Mouse (Mus musculus): ENCODE results near the gene St3gal4. TPM values are rescaled to one million over a fixed set of nuclear protein-coding genes. Genes with fewer than 3 reads are reported as not detected.

The St3gal4 gene
- polyA plus RNA-seq, 1 experiment from 2014 or later = 31.0 TPM

DNA sequence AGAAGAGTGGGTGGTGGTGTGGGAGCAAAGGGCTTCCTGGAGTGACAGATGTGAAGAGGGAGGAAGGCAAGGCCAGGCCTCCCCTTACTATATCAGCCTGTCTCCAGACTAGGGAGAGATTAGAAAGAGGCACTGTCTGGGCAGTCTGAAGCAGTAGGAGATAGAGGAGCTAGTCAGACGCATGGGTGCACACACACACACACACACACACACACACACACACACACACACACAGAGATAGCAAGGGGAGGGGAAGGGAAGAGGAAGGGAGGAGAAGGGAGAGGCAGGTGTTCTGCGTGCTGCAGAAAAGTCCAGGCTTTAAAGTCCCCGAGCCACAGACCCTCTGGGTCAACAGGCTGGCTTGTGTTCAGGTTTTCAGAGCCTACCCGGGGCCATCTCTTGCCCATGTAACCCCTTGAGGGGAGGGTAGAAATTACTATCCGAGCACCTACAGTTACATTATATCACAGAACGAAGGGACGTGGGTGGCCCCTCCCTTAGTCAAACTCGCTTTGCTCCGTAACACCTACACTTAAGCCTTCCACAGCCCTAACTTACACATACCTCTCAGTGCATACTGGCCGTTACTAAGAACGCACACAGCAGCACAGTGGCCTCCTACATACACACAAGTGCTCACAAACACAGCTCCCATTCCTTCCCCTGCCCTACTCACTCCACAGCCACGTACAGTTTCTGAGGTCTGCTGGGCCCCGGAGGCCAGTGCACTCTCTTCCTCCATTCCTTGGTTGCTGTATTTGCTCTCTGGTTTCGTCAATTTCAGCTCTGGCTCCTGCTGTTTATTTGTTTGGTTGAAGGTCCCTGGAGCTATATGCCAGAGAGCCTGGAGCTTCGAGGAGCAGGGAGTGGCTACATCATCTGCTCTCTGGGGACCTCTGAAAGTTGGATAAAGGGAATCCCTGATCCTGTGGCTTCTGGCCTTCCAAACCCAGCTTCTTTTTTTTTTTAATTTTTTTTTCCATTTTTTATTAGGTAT, 12.9 kb downstream of the St3gal4 start:
- Histone ChIP-seq H3K9ac (ENCODE audit: low read depth, low read length) (no peak overlapping the region), H3K36me3 (ENCODE audit: control insufficient read depth, insufficient read depth, low read length) (no peaks in the 10 kb centered on the region), H3K27me3 (replicated peaks; ENCODE audit: control insufficient read depth, insufficient read depth, low read length) (no peaks in the 10 kb centered on the region), H3K4me1 (ENCODE audit: control insufficient read depth, insufficient read depth, low read length) (peaks cover 37% of the 10 kb centered on the region), H3K27ac (replicated peaks; ENCODE audit: low read depth, low read length) (peak overlapping the region; percentile 39; the same call in 1 of the 2 replicates), H3K4me3 (ENCODE audit: low read depth, low read length) (no peak overlapping the region), H3K9me3 (ENCODE audit: control insufficient read depth, low read length) (no peaks in the 10 kb centered on the region), H3K4me2 (ENCODE audit: low read depth, low read length) (no peak overlapping the region)
- ATAC-seq (ENCODE audit: low read depth) = peak; percentile 6
- 51% methylated on average over 15 of the region's 15 CpGs for WGBS
- DNase-seq (ENCODE audit: low spot score) = no peak

DNA sequence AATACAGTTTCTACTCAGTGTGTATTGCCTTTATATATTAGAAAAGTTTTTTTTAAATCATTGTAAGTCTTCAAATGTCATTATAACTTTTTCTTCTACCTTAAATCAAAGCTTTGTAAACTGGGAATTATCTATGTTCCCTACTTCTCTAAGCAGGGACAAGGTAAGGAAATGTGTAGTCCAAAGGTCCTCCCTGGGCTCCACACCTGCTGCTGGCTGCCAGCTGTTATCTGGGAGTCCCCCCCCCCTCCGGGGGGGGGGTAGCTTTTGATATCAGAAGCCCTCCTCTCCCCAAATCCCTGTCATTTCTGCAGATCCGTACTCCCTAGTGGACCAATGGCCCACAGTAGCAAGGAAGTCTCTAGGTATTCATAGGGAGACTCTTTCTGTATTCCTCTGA, 13.6 kb downstream of the St3gal4 start:
- no peak overlapping the region for H3K4me3 ChIP-seq (ENCODE audit: low read depth, low read length)
- ATAC-seq (ENCODE audit: low read depth) (no peak), DNase-seq (ENCODE audit: low spot score) (no peak)
- H3K27me3 ChIP-seq (replicated peaks; ENCODE audit: control insufficient read depth, insufficient read depth, low read length) = no peaks in the 10 kb centered on the region
- H3K4me1 ChIP-seq (ENCODE audit: control insufficient read depth, insufficient read depth, low read length) = peaks cover 29% of the 10 kb centered on the region
- 70% methylated on average over 2 of the region's 2 CpGs for WGBS
- no peaks in the 10 kb centered on the region for H3K36me3 ChIP-seq (ENCODE audit: control insufficient read depth, insufficient read depth, low read length)
- H3K27ac ChIP-seq (replicated peaks; ENCODE audit: low read depth, low read length) = no peak overlapping the region
- H3K9me3 ChIP-seq (ENCODE audit: control insufficient read depth, low read length) = no peaks in the 10 kb centered on the region
- no peak overlapping the region for H3K4me2 ChIP-seq (ENCODE audit: low read depth, low read length)
- no peak overlapping the region for H3K9ac ChIP-seq (ENCODE audit: low read depth, low read length)

DNA sequence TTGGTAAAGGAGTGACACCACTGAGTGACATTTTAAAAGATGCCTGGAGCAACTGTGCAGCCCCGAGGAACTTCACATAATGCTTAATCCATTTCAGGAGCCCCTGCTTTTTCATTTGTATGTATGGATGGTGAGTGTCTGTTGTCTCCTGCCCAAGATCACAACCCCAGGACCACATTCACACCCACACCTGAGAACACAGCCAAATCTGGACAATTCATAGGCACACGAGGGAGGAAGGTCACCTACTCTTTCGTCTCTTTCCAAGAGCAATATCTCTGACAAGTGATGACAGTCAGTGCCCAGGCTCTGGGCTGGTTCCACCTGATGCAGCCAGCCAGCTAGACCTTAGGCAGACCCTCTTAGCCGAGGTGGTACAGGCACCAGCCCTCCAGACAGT, 14.4 kb downstream of the St3gal4 start:
- Histone ChIP-seq H3K36me3 (ENCODE audit: control insufficient read depth, insufficient read depth, low read length) (no peaks in the 10 kb centered on the region), H3K9me3 (ENCODE audit: control insufficient read depth, low read length) (no peaks in the 10 kb centered on the region), H3K4me1 (ENCODE audit: control insufficient read depth, insufficient read depth, low read length) (peaks cover 22% of the 10 kb centered on the region), H3K27me3 (replicated peaks; ENCODE audit: control insufficient read depth, insufficient read depth, low read length) (no peaks in the 10 kb centered on the region), H3K9ac (ENCODE audit: low read depth, low read length) (no peak overlapping the region), H3K27ac (replicated peaks; ENCODE audit: low read depth, low read length) (no peak overlapping the region), H3K4me2 (ENCODE audit: low read depth, low read length) (no peak overlapping the region), H3K4me3 (ENCODE audit: low read depth, low read length) (no peak overlapping the region)
- DNase-seq (ENCODE audit: low spot score) (no peak), ATAC-seq (ENCODE audit: low read depth) (no peak)
- WGBS = 63% methylated on average over 4 of the region's 4 CpGs

DNA sequence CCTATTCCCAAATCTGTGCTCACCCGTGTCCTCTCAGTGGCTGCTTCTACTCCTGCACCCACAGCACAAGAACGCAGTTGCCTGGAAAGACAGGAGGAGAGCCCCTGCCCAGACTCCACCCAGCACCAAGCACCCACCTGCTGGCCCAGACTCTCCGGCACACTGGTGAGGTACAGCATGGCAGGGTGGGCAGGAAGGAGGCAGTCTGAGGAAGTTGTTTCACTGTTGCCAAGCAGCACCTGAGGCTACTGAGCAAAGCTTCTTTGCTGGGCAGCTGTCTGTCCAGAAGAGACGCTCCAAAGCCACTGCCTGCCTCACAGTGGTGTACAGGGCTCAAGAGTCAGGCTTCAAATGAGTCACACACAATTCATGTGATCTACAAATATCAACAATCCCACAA, 20.3 kb downstream of the St3gal4 start:
- no peak overlapping the region for H3K9ac ChIP-seq (ENCODE audit: low read depth, low read length)
- H3K4me3 ChIP-seq (ENCODE audit: low read depth, low read length) = no peak overlapping the region
- H3K27me3 ChIP-seq (replicated peaks; ENCODE audit: control insufficient read depth, insufficient read depth, low read length) = no peaks in the 10 kb centered on the region
- no peaks in the 10 kb centered on the region for H3K9me3 ChIP-seq (ENCODE audit: control insufficient read depth, low read length)
- H3K4me1 ChIP-seq (ENCODE audit: control insufficient read depth, insufficient read depth, low read length) = no peaks in the 10 kb centered on the region
- no peaks in the 10 kb centered on the region for H3K36me3 ChIP-seq (ENCODE audit: control insufficient read depth, insufficient read depth, low read length)
- WGBS = 86% methylated on average over 4 of the region's 4 CpGs
- DNase-seq (ENCODE audit: low spot score) = no peak
- no peak for ATAC-seq (ENCODE audit: low read depth)
- no peak overlapping the region for H3K4me2 ChIP-seq (ENCODE audit: low read depth, low read length)
- no peak overlapping the region for H3K27ac ChIP-seq (replicated peaks; ENCODE audit: low read depth, low read length)

DNA sequence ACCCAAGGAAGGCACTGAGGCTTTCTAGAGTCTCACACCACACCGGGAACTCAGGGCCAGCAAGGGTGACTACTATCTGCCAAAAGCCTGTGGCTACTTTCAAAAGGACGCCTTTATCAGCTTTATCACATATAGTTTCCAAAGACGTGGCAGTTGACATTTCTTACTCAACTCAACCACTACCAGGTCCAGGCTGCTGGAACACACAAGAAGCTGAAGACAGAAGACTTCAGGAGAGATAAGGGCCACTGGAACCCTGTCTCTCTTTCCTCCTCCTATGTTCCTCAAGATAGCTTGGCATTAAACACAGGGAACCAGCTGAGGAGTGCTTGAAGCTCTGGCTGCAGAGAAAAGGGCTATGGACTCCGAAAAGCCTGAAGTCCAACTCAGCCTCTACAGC, 21.2 kb downstream of the St3gal4 start:
- Histone ChIP-seq H3K4me2 (ENCODE audit: low read depth, low read length) (no peak overlapping the region), H3K27ac (replicated peaks; ENCODE audit: low read depth, low read length) (no peak overlapping the region), H3K9me3 (ENCODE audit: control insufficient read depth, low read length) (no peaks in the 10 kb centered on the region), H3K36me3 (ENCODE audit: control insufficient read depth, insufficient read depth, low read length) (no peaks in the 10 kb centered on the region), H3K9ac (ENCODE audit: low read depth, low read length) (no peak overlapping the region), H3K27me3 (replicated peaks; ENCODE audit: control insufficient read depth, insufficient read depth, low read length) (no peaks in the 10 kb centered on the region), H3K4me1 (ENCODE audit: control insufficient read depth, insufficient read depth, low read length) (no peaks in the 10 kb centered on the region), H3K4me3 (ENCODE audit: low read depth, low read length) (no peak overlapping the region)
- no peak for ATAC-seq (ENCODE audit: low read depth)
- DNase-seq (ENCODE audit: low spot score) = no peak
- WGBS = 86% methylated on average over 4 of the region's 4 CpGs

DNA sequence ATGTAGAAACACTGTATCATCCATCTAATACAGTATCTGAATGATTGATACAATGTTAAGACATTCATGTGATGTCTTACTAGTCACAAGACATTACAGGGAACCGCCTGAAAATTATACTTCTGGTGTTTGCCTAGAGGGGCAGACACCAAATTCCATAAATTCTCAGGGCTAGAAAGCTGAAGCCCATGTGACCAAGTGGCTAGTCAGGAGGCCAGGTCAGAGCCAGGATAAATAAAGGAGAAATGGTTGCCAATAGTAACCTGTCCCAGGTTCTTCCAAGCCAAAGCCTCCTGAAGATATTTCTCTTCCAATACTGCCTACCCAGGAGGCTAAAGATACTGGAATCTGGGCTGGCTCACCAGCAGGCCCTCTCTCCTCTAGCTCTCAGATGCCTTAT, 23.3 kb downstream of the St3gal4 start:
- Histone ChIP-seq H3K36me3 (ENCODE audit: control insufficient read depth, insufficient read depth, low read length) (no peaks in the 10 kb centered on the region), H3K4me1 (ENCODE audit: control insufficient read depth, insufficient read depth, low read length) (no peaks in the 10 kb centered on the region), H3K4me3 (ENCODE audit: low read depth, low read length) (no peak overlapping the region), H3K27me3 (replicated peaks; ENCODE audit: control insufficient read depth, insufficient read depth, low read length) (no peaks in the 10 kb centered on the region), H3K9ac (ENCODE audit: low read depth, low read length) (no peak overlapping the region), H3K4me2 (ENCODE audit: low read depth, low read length) (no peak overlapping the region), H3K27ac (replicated peaks; ENCODE audit: low read depth, low read length) (no peak overlapping the region), H3K9me3 (ENCODE audit: control insufficient read depth, low read length) (no peaks in the 10 kb centered on the region)
- ATAC-seq (ENCODE audit: low read depth) (no peak), DNase-seq (ENCODE audit: low spot score) (no peak)
- WGBS = 65% methylated on average over 1 of the region's 1 CpGs

DNA sequence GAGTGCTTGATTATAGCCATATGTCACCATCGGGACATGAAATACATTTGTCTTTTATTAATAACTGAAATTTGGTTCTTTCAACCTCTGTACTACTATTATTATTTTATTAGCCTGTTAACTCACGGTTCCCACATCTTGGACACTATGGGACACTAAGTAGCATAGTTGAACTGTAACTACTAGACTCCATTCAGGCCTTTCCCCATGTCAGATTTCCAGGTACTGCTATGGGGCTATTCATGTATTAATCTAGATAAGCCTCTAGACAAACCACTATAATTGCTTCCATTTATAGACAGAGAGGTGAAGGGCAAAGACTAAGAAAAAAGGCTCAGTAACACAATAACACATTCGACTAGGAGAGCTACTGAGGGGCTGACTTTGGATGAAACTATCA, 25.7 kb downstream of the St3gal4 start:
- Histone ChIP-seq H3K27ac (replicated peaks; ENCODE audit: low read depth, low read length) (no peak overlapping the region), H3K9me3 (ENCODE audit: control insufficient read depth, low read length) (no peaks in the 10 kb centered on the region), H3K4me3 (ENCODE audit: low read depth, low read length) (no peak overlapping the region), H3K27me3 (replicated peaks; ENCODE audit: control insufficient read depth, insufficient read depth, low read length) (no peaks in the 10 kb centered on the region), H3K36me3 (ENCODE audit: control insufficient read depth, insufficient read depth, low read length) (no peaks in the 10 kb centered on the region), H3K9ac (ENCODE audit: low read depth, low read length) (no peak overlapping the region), H3K4me2 (ENCODE audit: low read depth, low read length) (no peak overlapping the region), H3K4me1 (ENCODE audit: control insufficient read depth, insufficient read depth, low read length) (no peaks in the 10 kb centered on the region)
- ATAC-seq (ENCODE audit: low read depth) (no peak), DNase-seq (ENCODE audit: low spot score) (no peak)
- WGBS = 87% methylated on average over 3 of the region's 3 CpGs

DNA sequence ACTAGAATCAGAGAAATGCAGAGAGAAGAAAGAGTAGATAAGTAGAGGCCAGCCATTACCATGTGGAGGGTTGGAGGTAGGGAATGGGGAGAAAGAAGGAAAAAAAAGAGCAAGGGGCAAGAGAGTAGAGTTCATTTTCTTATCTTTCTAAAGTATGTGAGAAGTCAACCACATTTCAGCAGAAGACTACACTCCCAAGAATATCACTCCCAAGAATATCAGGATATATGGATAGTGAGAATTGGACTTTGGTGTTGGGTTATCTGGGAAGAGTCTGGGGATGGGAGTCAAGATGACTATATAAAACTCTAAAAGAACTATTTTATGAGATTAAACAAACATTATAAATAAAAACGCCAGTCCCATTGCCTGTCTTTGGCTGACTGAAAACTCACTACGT, 26.2 kb downstream of the St3gal4 start:
- Histone ChIP-seq H3K4me1 (ENCODE audit: control insufficient read depth, insufficient read depth, low read length) (no peaks in the 10 kb centered on the region), H3K4me2 (ENCODE audit: low read depth, low read length) (no peak overlapping the region), H3K27me3 (replicated peaks; ENCODE audit: control insufficient read depth, insufficient read depth, low read length) (no peaks in the 10 kb centered on the region), H3K36me3 (ENCODE audit: control insufficient read depth, insufficient read depth, low read length) (no peaks in the 10 kb centered on the region), H3K4me3 (ENCODE audit: low read depth, low read length) (no peak overlapping the region), H3K9ac (ENCODE audit: low read depth, low read length) (no peak overlapping the region), H3K9me3 (ENCODE audit: control insufficient read depth, low read length) (no peaks in the 10 kb centered on the region), H3K27ac (replicated peaks; ENCODE audit: low read depth, low read length) (no peak overlapping the region)
- no peak for DNase-seq (ENCODE audit: low spot score)
- WGBS = 96% methylated on average over 2 of the region's 2 CpGs
- no peak for ATAC-seq (ENCODE audit: low read depth)

DNA sequence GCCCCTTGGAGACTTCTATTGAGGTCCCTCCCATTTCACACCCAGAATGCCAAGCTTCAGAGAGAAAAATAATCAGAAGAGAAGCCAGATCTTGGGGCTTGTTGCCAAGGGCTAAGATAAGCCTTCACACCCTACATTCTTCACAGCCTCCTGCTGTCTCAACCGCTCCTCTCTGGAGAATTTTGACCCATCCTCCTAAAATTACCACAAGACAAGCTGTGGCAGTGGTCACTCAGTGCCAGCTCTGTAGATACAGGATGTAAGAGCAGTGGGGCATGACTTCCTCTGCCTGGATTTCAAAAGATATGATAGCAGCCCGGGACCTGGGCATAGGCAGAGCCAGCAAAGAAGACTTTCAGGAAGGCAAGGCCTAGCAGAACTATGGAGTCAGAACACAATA, 57.6 kb downstream of the St3gal4 start:
- WGBS = 97% methylated on average over 2 of the region's 2 CpGs
- Histone ChIP-seq H3K36me3 (ENCODE audit: control insufficient read depth, insufficient read depth, low read length) (no peaks in the 10 kb centered on the region), H3K4me3 (ENCODE audit: low read depth, low read length) (no peak overlapping the region), H3K9me3 (ENCODE audit: control insufficient read depth, low read length) (no peaks in the 10 kb centered on the region), H3K4me2 (ENCODE audit: low read depth, low read length) (no peak overlapping the region), H3K27ac (replicated peaks; ENCODE audit: low read depth, low read length) (no peak overlapping the region), H3K27me3 (replicated peaks; ENCODE audit: control insufficient read depth, insufficient read depth, low read length) (no peaks in the 10 kb centered on the region), H3K9ac (ENCODE audit: low read depth, low read length) (no peak overlapping the region), H3K4me1 (ENCODE audit: control insufficient read depth, insufficient read depth, low read length) (no peaks in the 10 kb centered on the region)
- no peak for ATAC-seq (ENCODE audit: low read depth)
- DNase-seq (ENCODE audit: low spot score) = no peak

Measured in embryonic facial prominence, embryonic 14.5 days (tissue).